ENCODE assay signal across 12 mouse cellular contexts in the genomic region with DNA sequence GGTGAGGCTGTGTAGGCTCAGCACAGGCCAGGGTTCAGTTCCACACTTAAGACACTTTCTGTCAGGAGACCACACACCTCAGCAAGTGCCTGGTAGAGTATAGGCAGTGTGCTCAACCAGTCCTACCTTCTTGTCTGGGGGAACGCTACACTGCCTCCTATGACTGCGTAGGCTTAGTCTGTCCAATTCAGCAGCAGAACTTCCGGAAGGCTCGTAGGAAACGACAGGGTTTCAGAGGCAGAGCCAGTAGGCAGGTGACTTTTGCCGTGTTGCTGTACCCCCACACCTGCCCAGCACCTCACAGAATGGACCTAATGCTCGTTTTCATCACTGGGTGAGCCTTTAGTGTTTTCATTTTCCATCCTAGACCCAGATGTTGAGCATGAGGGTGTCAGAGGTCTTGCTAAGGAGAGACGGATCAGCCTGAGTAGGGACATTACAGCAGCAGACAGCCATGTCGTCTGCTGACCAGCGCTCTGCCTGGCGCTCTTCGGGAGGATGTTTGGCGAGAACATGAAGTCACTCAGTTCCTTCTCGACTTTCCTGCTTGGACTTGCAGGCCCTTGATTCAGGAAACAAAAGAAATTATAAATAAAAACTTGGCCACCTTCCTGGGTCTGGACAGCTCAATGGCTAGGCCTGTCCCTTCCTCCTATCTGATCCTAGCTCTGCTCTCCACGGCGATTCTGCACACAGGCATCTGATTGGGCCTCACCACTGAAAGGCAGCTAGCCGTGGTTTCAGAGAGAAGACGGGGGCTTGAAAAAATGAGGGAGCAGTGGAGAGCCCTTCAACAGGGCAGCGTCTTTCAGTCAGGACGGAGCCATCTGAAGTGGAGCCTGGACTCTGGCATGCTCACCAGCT. TPM values are rescaled to one million over a fixed set of nuclear protein-coding genes. Genes with fewer than 3 reads are reported as not detected.
A peak's percentile ranks its signal among the peaks of the same experiment; 100 is the strongest.
DNase-seq lines count a peak whose midpoint lies in the region; ATAC-seq and TF ChIP-seq lines count a peak whose summit lies in the region.
"Had no signal": no experiment of that assay in that cellular context is flagged by ENCODE, and none has a peak within 500 bp of the region (broad histone marks: within the 10 kb centered on the region; RNA-seq: fewer than 3 reads in every experiment).

No protein-coding gene starts in this region.

- no peak overlapping the region for H3K4me2 ChIP-seq in kidney, embryonic 14.5 days (replicated peaks; ENCODE audit: low read depth, low read length)
- no peak overlapping the region for H3K4me2 ChIP-seq in heart, embryonic 16.5 days (ENCODE audit: low read depth, low read length)
- H3K4me2 ChIP-seq: forebrain, embryonic 12.5 days; hindbrain, embryonic 12.5 days; liver, embryonic 13.5 days; midbrain, embryonic 12.5 days had no signal

- H3K9ac ChIP-seq in kidney, embryonic 14.5 days (ENCODE audit: low read depth, low read length), result no peak overlapping the region
- no peak overlapping the region for H3K9ac ChIP-seq in heart, embryonic 16.5 days (ENCODE audit: low read length)
- H3K9ac ChIP-seq: forebrain, embryonic 12.5 days; hindbrain, embryonic 12.5 days; liver, embryonic 13.5 days; midbrain, embryonic 12.5 days had no signal

- no peaks in the 10 kb centered on the region for H3K36me3 ChIP-seq in kidney, adult 2 months (ENCODE audit: control insufficient read depth, insufficient read depth, low read length)
- H3K36me3 ChIP-seq in kidney, embryonic 14.5 days (ENCODE audit: control insufficient read depth, insufficient read depth, low read length), result no peaks in the 10 kb centered on the region
- no peaks in the 10 kb centered on the region for H3K36me3 ChIP-seq in heart, embryonic 16.5 days (ENCODE audit: control insufficient read depth, insufficient read depth)
- H3K36me3 ChIP-seq: forebrain, embryonic 12.5 days; hindbrain, embryonic 12.5 days; liver, embryonic 13.5 days; midbrain, embryonic 12.5 days had no signal

- no peaks in the 10 kb centered on the region for H3K27me3 ChIP-seq in kidney, adult 2 months (replicated peaks; ENCODE audit: control insufficient read depth, insufficient read depth, low read length)
- no peaks in the 10 kb centered on the region for H3K27me3 ChIP-seq in kidney, embryonic 14.5 days (ENCODE audit: control insufficient read depth, insufficient read depth, low read length)
- no peaks in the 10 kb centered on the region for H3K27me3 ChIP-seq in heart, embryonic 16.5 days (ENCODE audit: control insufficient read depth, insufficient read depth, low read length)
- H3K27me3 ChIP-seq: CH12.LX; hindbrain, embryonic 12.5 days; liver, embryonic 13.5 days had no signal

- no peaks in the 10 kb centered on the region for H3K9me3 ChIP-seq in kidney, embryonic 14.5 days (ENCODE audit: control insufficient read depth, low read length)
- H3K9me3 ChIP-seq in heart, embryonic 16.5 days (replicated peaks; ENCODE audit: control insufficient read depth, low read length), result no peaks in the 10 kb centered on the region
- H3K9me3 ChIP-seq: forebrain, embryonic 12.5 days; hindbrain, embryonic 12.5 days; liver, embryonic 13.5 days; midbrain, embryonic 12.5 days had no signal

- TF ChIP-seq CTCF in kidney, adult 2 months (conservative IDR thresholded peaks at IDR 0.05; ENCODE audit: insufficient read depth, insufficient read length, low read depth, low read length), result no peak

- WGBS in kidney, adult 2 months, result 68% methylated on average over 20 of the region's 20 CpGs
- WGBS in kidney, embryonic 14.5 days, result 87% methylated on average over 20 of the region's 20 CpGs
- WGBS in heart, embryonic 16.5 days, result 71% methylated on average over 20 of the region's 20 CpGs

- TF ChIP-seq POLR2A in kidney, adult 2 months (IDR thresholded peaks at IDR 0.05; ENCODE audit: low read depth, low read length), result no peak

- DNase-seq in kidney, adult 2 months, result peak; percentile 83
- peak; percentile 42 for DNase-seq in kidney, postnatal 10 days
- DNase-seq in lung, postnatal 4 days, result peak; percentile 56 to 74
- DNase-seq in right cerebral cortex, adult 2 months (ENCODE audit: low spot score in 2 of 2), result no peak
- DNase-seq in cerebellum, adult 8-10 months, result no peak
- DNase-seq: liver, embryonic 13.5 days had no signal

- H3K27ac ChIP-seq in kidney, adult 2 months (ENCODE audit: insufficient read depth, low read depth, low read length), result peak overlapping the region; percentile 87
- H3K27ac ChIP-seq in kidney, embryonic 14.5 days (ENCODE audit: low read depth, low read length), result no peak overlapping the region
- H3K27ac ChIP-seq in heart, embryonic 16.5 days (ENCODE audit: low read length), result peak overlapping the region; percentile 66
- H3K27ac ChIP-seq: forebrain, embryonic 12.5 days; hindbrain, embryonic 12.5 days; liver, embryonic 13.5 days; midbrain, embryonic 12.5 days had no signal

- ATAC-seq in kidney, embryonic 14.5 days (ENCODE audit: low FRiP score, low TSS enrichment), result no peak
- no peak for ATAC-seq in heart, embryonic 16.5 days (replicated peaks; ENCODE audit: extremely low read depth, insufficient read depth, low FRiP score)

- H3K4me1 ChIP-seq in kidney, adult 2 months (ENCODE audit: control insufficient read depth, insufficient read depth, low read length), result peaks cover 12% of the 10 kb centered on the region
- H3K4me1 ChIP-seq in kidney, embryonic 14.5 days (ENCODE audit: control insufficient read depth, insufficient read depth, low read length), result no peaks in the 10 kb centered on the region; the same call in 1 of the 2 replicates
- peaks cover 20% of the 10 kb centered on the region for H3K4me1 ChIP-seq in heart, embryonic 16.5 days (ENCODE audit: control insufficient read depth, insufficient read depth, low read length)

- H3K4me3 ChIP-seq in kidney, adult 2 months (ENCODE audit: insufficient read depth, low read depth, low read length), result no peak overlapping the region
- H3K4me3 ChIP-seq in kidney, embryonic 14.5 days (ENCODE audit: low read length), result no peak overlapping the region
- H3K4me3 ChIP-seq in heart, embryonic 16.5 days (ENCODE audit: low read length), result no peak overlapping the region
- H3K4me3 ChIP-seq: forebrain, embryonic 12.5 days; hindbrain, embryonic 12.5 days; liver, embryonic 13.5 days; midbrain, embryonic 12.5 days had no signal

RNA-seq across cellular contexts. Expression of gene Lhpp, which starts 59.8 kb away (rescaled TPM):
- polyA plus RNA-seq in kidney, adult 2 months (2012; rRNA removed), result 9.3 and 10.1 TPM in 2 replicates
- 24.5 and 27.1 TPM in 2 replicates for polyA plus RNA-seq in kidney, embryonic 14.5 days (2014; fragmentation: Nextera tagmentation; extraction: Ambion mirVana)
- 23.7 and 25.1 TPM in 2 replicates for polyA plus RNA-seq in heart, embryonic 16.5 days (2015; fragmentation: Nextera tagmentation; extraction: Ambion mirVana)

Comparison
In these comparisons a context has a peak if more than half of its experiments do, and no peak if none do; other contexts are left out.
1. DNase-seq: peak in kidney, adult 2 months (single experiment), kidney, postnatal 10 days (single experiment) and lung, postnatal 4 days (2 of 2); none in right cerebral cortex, adult 2 months (0 of 2) and cerebellum, adult 8-10 months (single experiment).